Mouse (Mus musculus): ENCODE measurements around the gene Wwox.

- TF ChIP-seq POLR2AphosphoS5 (IDR thresholded peaks at IDR 0.05; ENCODE audit: borderline replicate concordance, low read depth, low read length) (no peak), CTCF (IDR thresholded peaks at IDR 0.05 in 2 of 3, conservative IDR thresholded peaks at IDR 0.05 in 1 of 3; ENCODE audit: control insufficient read depth in 1 of 3, insufficient read depth in 1 of 3, low read depth in 2 of 3, low read length in 3 of 3, poor library complexity in 1 of 3, severe bottlenecking in 1 of 3) (no peak), TAL1 (IDR thresholded peaks at IDR 0.05; ENCODE audit: low read length) (no peak), POLR2A (IDR thresholded peaks at IDR 0.05; ENCODE audit: control insufficient read depth in 1 of 2, insufficient read depth in 1 of 2, low read depth in 1 of 2, low read length in 2 of 2, poor library complexity in 1 of 2) (no peak), USF1 (IDR thresholded peaks at IDR 0.05; ENCODE audit: low read depth, low read length) (no peak), ZC3H11A (IDR thresholded peaks at IDR 0.05; ENCODE audit: low read depth, low read length) (no peak), TCF12 (IDR thresholded peaks at IDR 0.05; ENCODE audit: low read depth, low read length) (no peak)
Measured at GRCm38 (mm10) chr8:115322501-115322900, 883.0 kb downstream of the Wwox start.
